In genomic region chr17:35000717-35001451, GRCm38 (mm10) we compare ENCODE assay signal across 8 mouse cellular contexts. TPM values are rescaled to one million over a fixed set of nuclear protein-coding genes. Genes with fewer than 3 reads are reported as not detected.
DNase-seq lines count a peak whose midpoint lies in the region; TF ChIP-seq lines count a peak whose summit lies in the region.

Vars (plus strand) TSS chr17:35000987.

- peak; percentile 92 to 97 for DNase-seq in adrenal gland, adult (ENCODE audit: inconsistent age in 2 of 2, low spot score in 1 of 2)
- DNase-seq in embryo, embryonic 10 days (ENCODE audit: low spot score) = peak; percentile 95
- peak; percentile 85 for DNase-seq in gastrocnemius, postnatal 10 days
- DNase-seq in hindlimb bud, embryonic 11.5 days (ENCODE audit: extremely low spot score, low read depth, low spot score) = peak; percentile 53
- peak; percentile 77 to 78 for DNase-seq in left cerebral cortex, adult 2 months (ENCODE audit: extremely low spot score in 1 of 2, low spot score in 2 of 2)
- DNase-seq in retina, postnatal 7 days (ENCODE audit: low read depth, low spot score) = peak; percentile 77
- DNase-seq in urinary bladder, postnatal 14 days (ENCODE audit: low spot score) = peak; percentile 85

- peaks cover 13% of the 10 kb centered on the region; the same call in 1 of the 2 replicates for H3K36me3 ChIP-seq in macrophage (ENCODE audit: inconsistent target)

- H3K79me2 ChIP-seq in macrophage (ENCODE audit: inconsistent target) = peaks cover 69% of the 10 kb centered on the region

- H3K4me3 ChIP-seq in left cerebral cortex, adult 2 months = peak within 1 kb of the TSS; percentile 90
- H3K4me3 ChIP-seq in macrophage (ENCODE audit: inconsistent target) = peak within 1 kb of the TSS; percentile 72

- intact Hi-C loops in left cerebral cortex, adult 2 months (cut with DNase I) = loop anchor here (5.0 kb wide), 1 partner anchor 121 kb away; the partner anchor contains the start of genes Csnk2b and Gpank1

- peak within 1 kb of the TSS; percentile 99 for H3K27ac ChIP-seq in left cerebral cortex, adult 2 months
- H3K27ac ChIP-seq in macrophage = peak within 1 kb of the TSS; percentile 94

- under 1% methylated on average over 77 of the region's 83 CpGs for WGBS in macrophage (ENCODE audit: missing documents)

- TF ChIP-seq CTCF in left cerebral cortex, adult 2 months (IDR thresholded peaks at IDR 0.05) = no peak

RNA-seq across cellular contexts. Expression of gene Vars, which starts in this region (rescaled TPM):
- 10 to 100 TPM; 31.4 to 40.7 TPM for total RNA-seq in gastrocnemius, postnatal 10 days (2021)
- 10 to 100 TPM; 44.1 to 46.6 TPM for total RNA-seq in left cerebral cortex, adult 2 months (2021)
- total RNA-seq in macrophage (2018; cell fraction: chromatin; rRNA removed) = 100 to 1,000 TPM in 1 of 26 experiments, 10 to 100 TPM in 22, 1 to 10 TPM in 3; 5.5 to 107 (median 40.8) TPM
- total RNA-seq in macrophage (2018; cell fraction: cytosol; rRNA removed) = 10 to 100 TPM; 13.8 to 26.9 (median 20.9) TPM
- 10 to 100 TPM; 10.8 to 83.2 (median 27.1) TPM for total RNA-seq in macrophage (2018; cell fraction: nucleus; rRNA removed)
- polyA plus RNA-seq in macrophage (2018) = 7.7 to 37.5 TPM (median 19.2 TPM) in 3 replicates

Comparison
In these comparisons a context has a peak if more than half of its experiments do, and no peak if none do; other contexts are left out.
1. Peak in every context shown above with its lines: DNase-seq, H3K4me3 ChIP-seq and H3K27ac ChIP-seq.